Mouse (Mus musculus): ENCODE results near the gene Fam98b. TPM values are rescaled to one million over a fixed set of nuclear protein-coding genes. Genes with fewer than 3 reads are reported as not detected.

Gene Fam98b
- total RNA-seq, 1 experiment = 13.7 TPM

GRCm38 (mm10) chr2:117262184-117262583 is 12.6 kb downstream of the Fam98b start:
- Histone ChIP-seq H3K9ac (ENCODE audit: insufficient read depth, low read depth, low read length, poor library complexity, severe bottlenecking) (no peak overlapping the region), H3K4me3 (ENCODE audit: insufficient read depth in 1 of 2, low read depth in 1 of 2, low read length in 2 of 2, poor library complexity in 1 of 2, severe bottlenecking in 1 of 2) (no peak overlapping the region), H3K27ac (ENCODE audit: insufficient read depth, low read depth, low read length, poor library complexity, severe bottlenecking) (no peak overlapping the region), H3K36me3 (ENCODE audit: control insufficient read depth, insufficient read depth, low read length, poor library complexity, severe bottlenecking) (peaks cover 7% of the 10 kb centered on the region), H3K9me3 (ENCODE audit: control insufficient read depth, insufficient read depth, low read depth, low read length) (no peaks in the 10 kb centered on the region), H3K4me1 (ENCODE audit: control insufficient read depth in 2 of 2, insufficient read depth in 2 of 2, low read length in 2 of 2, poor library complexity in 1 of 2) (no peaks in the 10 kb centered on the region)
- in situ Hi-C loops (cut with MboI; ENCODE audit: low sequenced_read_pairs in 2 of 2, unreplicated experiment in 2 of 2) = loop anchor here in 1 of 2 experiments (25.0 kb wide), 1 partner anchor 175 kb away; no protein-coding TSS in a partner anchor
- DNase-seq (ENCODE audit: low read depth, low spot score) = no peak
- no peak for TF ChIP-seq MAFK (IDR thresholded peaks at IDR 0.05; ENCODE audit: insufficient read depth, low read depth, low read length)
- no peak for TF ChIP-seq HCFC1 (IDR thresholded peaks at IDR 0.05; ENCODE audit: borderline replicate concordance, insufficient read depth, low read length)
- no peak for TF ChIP-seq ZNF384 (IDR thresholded peaks at IDR 0.05; ENCODE audit: low read depth, low read length)
- TF ChIP-seq ZC3H11A (IDR thresholded peaks at IDR 0.05; ENCODE audit: borderline replicate concordance, low read depth, low read length) = no peak
- no peak for TF ChIP-seq CHD2 (IDR thresholded peaks at IDR 0.05; ENCODE audit: low read depth, low read length)

GRCm38 (mm10) chr2:117263786-117264408 is 14.4 kb downstream of the Fam98b start:
- no peak for TF ChIP-seq CHD2 (IDR thresholded peaks at IDR 0.05; ENCODE audit: low read depth, low read length)
- TF ChIP-seq ZC3H11A (IDR thresholded peaks at IDR 0.05; ENCODE audit: borderline replicate concordance, low read depth, low read length) = peak; percentile 8; the same call in 1 of the 2 replicates
- TF ChIP-seq MAFK (IDR thresholded peaks at IDR 0.05; ENCODE audit: insufficient read depth, low read depth, low read length) = no peak
- Histone ChIP-seq H3K4me1 (ENCODE audit: control insufficient read depth in 2 of 2, insufficient read depth in 2 of 2, low read length in 2 of 2, poor library complexity in 1 of 2) (no peaks in the 10 kb centered on the region), H3K27ac (ENCODE audit: insufficient read depth, low read depth, low read length, poor library complexity, severe bottlenecking) (no peak overlapping the region), H3K9me3 (ENCODE audit: control insufficient read depth, insufficient read depth, low read depth, low read length) (no peaks in the 10 kb centered on the region), H3K4me3 (ENCODE audit: insufficient read depth in 1 of 2, low read depth in 1 of 2, low read length in 2 of 2, poor library complexity in 1 of 2, severe bottlenecking in 1 of 2) (no peak overlapping the region), H3K36me3 (ENCODE audit: control insufficient read depth, insufficient read depth, low read length, poor library complexity, severe bottlenecking) (peaks cover 12% of the 10 kb centered on the region), H3K9ac (ENCODE audit: insufficient read depth, low read depth, low read length, poor library complexity, severe bottlenecking) (no peak overlapping the region)
- DNase-seq (ENCODE audit: low read depth, low spot score) = peak; percentile 39
- in situ Hi-C loops (cut with MboI; ENCODE audit: low sequenced_read_pairs in 2 of 2, unreplicated experiment in 2 of 2) = loop anchor here in 1 of 2 experiments (25.0 kb wide), 1 partner anchor 173 kb away; no protein-coding TSS in a partner anchor

GRCm38 (mm10) chr2:117288291-117288690 is 38.8 kb downstream of the Fam98b start:
- no peak for TF ChIP-seq HCFC1 (IDR thresholded peaks at IDR 0.05; ENCODE audit: borderline replicate concordance, insufficient read depth, low read length)
- no peak for TF ChIP-seq MAFK (IDR thresholded peaks at IDR 0.05; ENCODE audit: insufficient read depth, low read depth, low read length)
- no peak for TF ChIP-seq CHD2 (IDR thresholded peaks at IDR 0.05; ENCODE audit: low read depth, low read length)
- no peak for TF ChIP-seq ZC3H11A (IDR thresholded peaks at IDR 0.05; ENCODE audit: borderline replicate concordance, low read depth, low read length)
- no peak for TF ChIP-seq ZNF384 (IDR thresholded peaks at IDR 0.05; ENCODE audit: low read depth, low read length)
- in situ Hi-C loops (cut with MboI; ENCODE audit: low sequenced_read_pairs in 2 of 2, unreplicated experiment in 2 of 2) = no loop called here

GRCm38 (mm10) chr2:117299596-117300448 is 50.3 kb downstream of the Fam98b start:
- H3K36me3 ChIP-seq (ENCODE audit: control insufficient read depth, insufficient read depth, low read length, poor library complexity, severe bottlenecking) = no peaks in the 10 kb centered on the region
- no peak for DNase-seq (ENCODE audit: low read depth, low spot score)
- no peak overlapping the region for H3K27ac ChIP-seq (ENCODE audit: insufficient read depth, low read depth, low read length, poor library complexity, severe bottlenecking)
- no peaks in the 10 kb centered on the region for H3K9me3 ChIP-seq (ENCODE audit: control insufficient read depth, insufficient read depth, low read depth, low read length)
- peak overlapping the region in 1 of 2 experiments; percentile 47; a peak in 2 of 4 replicates for H3K4me3 ChIP-seq (ENCODE audit: insufficient read depth in 1 of 2, low read depth in 1 of 2, low read length in 2 of 2, poor library complexity in 1 of 2, severe bottlenecking in 1 of 2)
- in situ Hi-C loops (cut with MboI; ENCODE audit: low sequenced_read_pairs in 2 of 2, unreplicated experiment in 2 of 2) = no loop called here
- H3K9ac ChIP-seq (ENCODE audit: insufficient read depth, low read depth, low read length, poor library complexity, severe bottlenecking) = no peak overlapping the region
- TF ChIP-seq ZNF384 (IDR thresholded peaks at IDR 0.05; ENCODE audit: low read depth, low read length) = no peak
- TF ChIP-seq CHD2 (IDR thresholded peaks at IDR 0.05; ENCODE audit: low read depth, low read length) = no peak
- no peak for TF ChIP-seq HCFC1 (IDR thresholded peaks at IDR 0.05; ENCODE audit: borderline replicate concordance, insufficient read depth, low read length)
- TF ChIP-seq MAFK (IDR thresholded peaks at IDR 0.05; ENCODE audit: insufficient read depth, low read depth, low read length) = no peak
- TF ChIP-seq ZC3H11A (IDR thresholded peaks at IDR 0.05; ENCODE audit: borderline replicate concordance, low read depth, low read length) = no peak
- no peaks in the 10 kb centered on the region for H3K4me1 ChIP-seq (ENCODE audit: control insufficient read depth in 2 of 2, insufficient read depth in 2 of 2, low read length in 2 of 2, poor library complexity in 1 of 2)

More at GRCm38 (mm10) chr2:117288291-117288690, 38.8 kb downstream of the Fam98b start:
- Histone ChIP-seq H3K4me1 (ENCODE audit: control insufficient read depth in 2 of 2, insufficient read depth in 2 of 2, low read length in 2 of 2, poor library complexity in 1 of 2) (no peaks in the 10 kb centered on the region), H3K36me3 (ENCODE audit: control insufficient read depth, insufficient read depth, low read length, poor library complexity, severe bottlenecking) (no peaks in the 10 kb centered on the region), H3K27ac (ENCODE audit: insufficient read depth, low read depth, low read length, poor library complexity, severe bottlenecking) (no peak overlapping the region), H3K9me3 (ENCODE audit: control insufficient read depth, insufficient read depth, low read depth, low read length) (no peaks in the 10 kb centered on the region), H3K4me3 (ENCODE audit: insufficient read depth in 1 of 2, low read depth in 1 of 2, low read length in 2 of 2, poor library complexity in 1 of 2, severe bottlenecking in 1 of 2) (no peak overlapping the region), H3K9ac (ENCODE audit: insufficient read depth, low read depth, low read length, poor library complexity, severe bottlenecking) (no peak overlapping the region)
- no peak for DNase-seq (ENCODE audit: low read depth, low spot score)
